Mouse (Mus musculus) midbrain, embryonic 14.5 days (tissue): ENCODE measurements at regions not wholly inside any gene's neighbourhood (a gene's known extent, or its start where the extent isn't known, plus 50 kb on each side); places are given as distances from the start of the nearest gene placed in this dataset.

Experiments used
- ATAC-seq: fragments of 200-750 bp; cut with Nextera tagmentation; 2 replicates; pipeline ENCODE4 v1.8.0; 2017; ENCODE audit warnings: moderate number of reproducible peaks, moderate library complexity; ENCODE audit not compliant: low FRiP score, low TSS enrichment
- DNase-seq: peaks from one replicate; pipeline ENCODE4 v3.0.0-alpha.2; 2015
- H3K27ac ChIP-seq: fragments of 300-500 bp; sonication (generic); replicated peaks from 2 replicates; pipeline ENCODE4 v1.5.1; 2014; ENCODE audit warnings: mild to moderate bottlenecking, low read depth, low read length, moderate library complexity
- H3K27me3 ChIP-seq: fragments of 300-500 bp; sonication (generic); 2 replicates; pipeline ENCODE4 v1.6.1; 2014; ENCODE audit warnings: low read length, control low read depth, mixed read lengths; ENCODE audit not compliant: control insufficient read depth, insufficient read depth
- H3K36me3 ChIP-seq: fragments of 300-500 bp; sonication (generic); 2 replicates; pipeline ENCODE4 v1.6.1; 2014; ENCODE audit warnings: low read length, control low read depth; ENCODE audit not compliant: control insufficient read depth, insufficient read depth
- H3K4me1 ChIP-seq: fragments of 300-500 bp; sonication (generic); 2 replicates; pipeline ENCODE4 v1.6.1; 2014; ENCODE audit warnings: mild to moderate bottlenecking, antibody characterized with exemption, low read length, control low read depth; ENCODE audit not compliant: control insufficient read depth, insufficient read depth
- H3K4me2 ChIP-seq: fragments of 300-500 bp; sonication (generic); 2 replicates; pipeline ENCODE4 v1.6.1; 2014; ENCODE audit warnings: mild to moderate bottlenecking, low read length, moderate library complexity
- H3K4me3 ChIP-seq: fragments of 300-500 bp; sonication (generic); replicated peaks from 2 replicates; pipeline ENCODE4 v1.5.1; 2014; ENCODE audit warnings: low read depth, low read length
- H3K9ac ChIP-seq: fragments of 300-500 bp; sonication (generic); replicated peaks from 2 replicates; pipeline ENCODE4 v1.6.1; 2014; ENCODE audit warnings: mild to moderate bottlenecking, low read length, moderate library complexity
- H3K9me3 ChIP-seq: fragments of 300-500 bp; sonication (generic); 2 replicates; pipeline ENCODE4 v1.6.1; 2016; ENCODE audit warnings: low read length, control low read depth, mixed read lengths; ENCODE audit not compliant: control insufficient read depth
- WGBS: fragments of 180-500 bp; shearing (Covaris S2); extraction: QIAGEN DNeasy Blood & Tissue Kit; methylation state at CpG from one replicate; pipeline ENCODE4 v1.1.7; 2014; 5-methylcytosine and 5-hydroxymethylcytosine counted together

DNA sequence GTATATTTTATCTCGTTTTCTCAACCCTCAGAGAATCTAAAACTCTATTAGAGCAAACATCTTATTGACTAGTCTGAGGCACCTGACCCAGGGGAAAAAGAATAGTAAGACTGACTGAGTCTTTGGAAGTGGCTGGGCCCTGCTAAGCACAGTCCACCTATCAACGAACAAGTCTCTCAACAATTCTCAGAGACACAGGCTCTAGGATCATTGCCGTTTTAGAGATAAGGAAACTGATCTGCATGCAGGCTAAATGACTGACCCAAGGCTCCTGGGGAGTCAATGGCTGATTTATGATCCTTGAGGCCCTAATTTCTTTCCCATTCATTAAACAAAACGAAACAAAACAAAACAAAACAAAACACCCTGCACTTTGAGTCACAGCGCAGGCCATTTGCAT lies 150.4 kb upstream of the Slc24a2 start:
- Histone ChIP-seq H3K4me1 (peaks cover 9% of the 10 kb centered on the region), H3K36me3 (no peaks in the 10 kb centered on the region), H3K27me3 (peaks cover 4% of the 10 kb centered on the region; the same call in 1 of the 2 replicates), H3K4me3 (no peak overlapping the region), H3K27ac (no peak overlapping the region), H3K9me3 (no peaks in the 10 kb centered on the region), H3K4me2 (no peak overlapping the region), H3K9ac (no peak overlapping the region)
- no peak for ATAC-seq
- WGBS: 89% methylated on average over 5 of the region's 5 CpGs
- DNase-seq: no peak

DNA sequence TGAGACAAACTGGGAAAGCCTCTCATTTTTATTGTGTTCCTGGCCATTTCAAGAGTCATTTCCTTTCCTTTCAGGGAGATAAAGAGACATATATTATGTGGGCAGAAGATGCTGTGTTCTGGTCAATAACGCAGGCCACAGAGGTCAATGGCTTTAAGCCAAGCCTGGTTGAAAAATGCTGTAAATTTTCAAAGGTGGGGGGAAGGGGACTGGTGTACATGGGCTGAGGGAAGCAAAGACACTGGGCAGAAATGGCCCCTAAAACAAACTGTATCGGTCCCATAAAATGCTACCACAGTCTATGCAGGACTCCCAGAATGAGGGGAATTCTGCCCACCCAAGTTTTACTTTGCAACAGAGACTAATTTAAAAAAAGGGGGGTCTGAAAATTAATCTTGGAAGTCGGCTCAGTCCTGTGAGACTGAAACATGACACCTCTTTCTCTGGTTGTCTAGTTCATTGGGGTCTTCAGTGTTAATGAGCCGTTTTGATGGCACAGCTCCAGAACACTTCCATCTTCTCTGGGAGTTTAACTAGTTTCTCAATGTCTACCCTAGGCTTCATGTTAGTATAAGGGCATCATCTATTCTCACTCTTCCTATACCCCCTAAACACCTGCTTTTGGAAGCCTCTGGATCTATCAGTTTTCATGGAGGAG lies 149.4 kb upstream of the Slc24a2 start:
- Histone ChIP-seq H3K9ac (no peak overlapping the region), H3K36me3 (no peaks in the 10 kb centered on the region), H3K4me3 (no peak overlapping the region), H3K4me1 (peaks cover 4% of the 10 kb centered on the region), H3K27ac (no peak overlapping the region), H3K27me3 (peaks cover 4% of the 10 kb centered on the region; the same call in 1 of the 2 replicates), H3K9me3 (no peaks in the 10 kb centered on the region), H3K4me2 (no peak overlapping the region)
- no peak for ATAC-seq
- no peak for DNase-seq
- 67% methylated on average over 4 of the region's 4 CpGs for WGBS

DNA sequence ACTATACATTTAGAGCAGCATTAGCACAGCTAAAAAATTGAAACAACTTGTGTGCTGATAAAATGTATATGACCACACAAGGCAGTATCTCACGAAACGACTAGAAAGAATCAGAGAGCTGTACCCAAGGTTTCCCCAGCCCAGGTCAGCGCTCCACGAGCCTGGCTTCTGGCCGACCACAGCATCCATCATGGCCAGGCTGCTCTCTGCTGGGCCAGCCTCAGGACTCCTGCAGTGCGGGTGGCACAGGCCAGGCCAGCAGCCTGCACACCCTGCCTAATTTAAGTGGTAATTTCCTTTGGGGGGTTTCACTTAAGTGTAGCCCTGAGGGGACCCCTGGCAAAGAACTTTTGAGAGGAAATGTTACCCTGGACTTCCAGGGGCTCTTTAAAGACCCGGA lies 141.7 kb upstream of the Slc24a2 start:
- WGBS: 39% methylated on average over 7 of the region's 7 CpGs
- Histone ChIP-seq H3K4me2 (no peak overlapping the region), H3K4me1 (peaks cover 22% of the 10 kb centered on the region), H3K9me3 (no peaks in the 10 kb centered on the region), H3K4me3 (no peak overlapping the region), H3K9ac (no peak overlapping the region), H3K27ac (no peak overlapping the region), H3K27me3 (no peaks in the 10 kb centered on the region), H3K36me3 (no peaks in the 10 kb centered on the region)
- ATAC-seq (no peak), DNase-seq (no peak)

GRCm38 (mm10) chr4:87369626-87370234 lies 139.5 kb upstream of the Slc24a2 start:
- no peaks in the 10 kb centered on the region for H3K36me3 ChIP-seq
- peak; percentile 67; the same call in 1 of the 2 replicates for ATAC-seq
- no peak overlapping the region; the same call in 1 of the 2 replicates for H3K9ac ChIP-seq
- peak overlapping the region; percentile 82; the same call in 1 of the 2 replicates for H3K27ac ChIP-seq
- peaks cover 22% of the 10 kb centered on the region for H3K4me1 ChIP-seq
- no peaks in the 10 kb centered on the region for H3K9me3 ChIP-seq
- no peaks in the 10 kb centered on the region for H3K27me3 ChIP-seq
- peak overlapping the region; percentile 62 for H3K4me2 ChIP-seq
- WGBS: 8% methylated on average over 14 of the region's 14 CpGs
- no peak overlapping the region for H3K4me3 ChIP-seq
- peak; percentile 77 for DNase-seq

DNA sequence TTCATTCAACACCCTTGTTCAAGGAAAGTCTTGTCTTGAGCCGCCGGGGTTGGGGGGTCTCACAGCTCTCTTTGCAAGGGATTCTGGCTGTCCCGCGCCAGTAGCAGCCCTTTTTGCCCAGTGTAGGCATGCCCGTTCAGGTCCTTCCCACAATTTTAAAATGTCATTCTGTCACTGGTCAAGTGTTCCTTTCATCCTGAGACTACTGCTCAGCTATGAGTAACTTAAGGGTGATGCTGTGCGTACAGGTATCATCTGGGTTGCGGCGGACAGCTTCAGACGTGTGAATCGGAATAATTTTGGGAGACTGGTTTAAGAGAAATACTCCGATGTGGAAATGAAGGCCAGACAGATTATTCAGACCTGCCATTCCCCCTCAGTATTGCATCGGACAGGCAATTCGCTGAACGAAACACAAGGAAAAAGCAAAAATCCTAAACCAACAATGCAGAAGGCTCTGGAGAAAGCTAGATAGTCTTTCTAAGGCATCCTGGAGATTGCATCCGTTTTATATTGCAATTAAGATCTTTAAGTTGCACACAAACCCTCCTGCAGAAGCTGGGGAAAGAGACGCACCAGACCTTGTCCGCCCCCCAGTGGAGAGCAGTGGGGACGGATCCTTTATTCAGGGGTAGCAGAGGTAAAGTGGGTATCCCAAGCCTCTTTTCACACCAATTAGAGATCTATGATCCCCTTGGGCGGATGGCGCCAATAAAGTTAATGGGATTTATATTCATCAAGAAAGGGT lies 138.3 kb upstream of the Slc24a2 start:
- Histone ChIP-seq H3K9me3 (no peaks in the 10 kb centered on the region), H3K4me3 (peak overlapping the region; percentile 36), H3K36me3 (no peaks in the 10 kb centered on the region), H3K4me1 (peaks cover 22% of the 10 kb centered on the region), H3K4me2 (peak overlapping the region; percentile 62), H3K27me3 (no peaks in the 10 kb centered on the region), H3K27ac (peak overlapping the region; percentile 82), H3K9ac (peak overlapping the region; percentile 61)
- 2% methylated on average over 20 of the region's 20 CpGs for WGBS
- ATAC-seq (peak; percentile 82), DNase-seq (peak; percentile 88)

GRCm38 (mm10) chr4:87367732-87368412 lies 137.6 kb upstream of the Slc24a2 start:
- ATAC-seq (peak; percentile 85), DNase-seq (peak; percentile 93)
- peak overlapping the region; percentile 62 for H3K4me2 ChIP-seq
- WGBS: 6% methylated on average over 19 of the region's 19 CpGs
- no peaks in the 10 kb centered on the region for H3K36me3 ChIP-seq
- no peaks in the 10 kb centered on the region for H3K27me3 ChIP-seq
- peak overlapping the region; percentile 82 for H3K27ac ChIP-seq
- H3K9ac ChIP-seq: peak overlapping the region; percentile 61
- H3K4me1 ChIP-seq: peaks cover 22% of the 10 kb centered on the region
- H3K9me3 ChIP-seq: no peaks in the 10 kb centered on the region
- H3K4me3 ChIP-seq: peak overlapping the region; percentile 36

GRCm38 (mm10) chr4:87362201-87362600 lies 131.9 kb upstream of the Slc24a2 start:
- Histone ChIP-seq H3K4me3 (no peak overlapping the region), H3K9ac (no peak overlapping the region), H3K27me3 (no peaks in the 10 kb centered on the region), H3K9me3 (no peaks in the 10 kb centered on the region), H3K36me3 (no peaks in the 10 kb centered on the region), H3K27ac (no peak overlapping the region), H3K4me2 (no peak overlapping the region), H3K4me1 (no peaks in the 10 kb centered on the region)
- WGBS: 11% methylated on average over 6 of the region's 6 CpGs
- DNase-seq (peak; percentile 88), ATAC-seq (peak; percentile 64; the same call in 1 of the 2 replicates)

GRCm38 (mm10) chr4:87359483-87359882 lies 129.2 kb upstream of the Slc24a2 start:
- ATAC-seq (no peak), DNase-seq (peak; percentile 42)
- H3K4me2 ChIP-seq: no peak overlapping the region
- no peak overlapping the region for H3K4me3 ChIP-seq
- no peaks in the 10 kb centered on the region for H3K27me3 ChIP-seq
- H3K27ac ChIP-seq: no peak overlapping the region
- no peak overlapping the region for H3K9ac ChIP-seq
- H3K36me3 ChIP-seq: no peaks in the 10 kb centered on the region
- H3K9me3 ChIP-seq: no peaks in the 10 kb centered on the region
- H3K4me1 ChIP-seq: no peaks in the 10 kb centered on the region
- 47% methylated on average over 9 of the region's 9 CpGs for WGBS
